12 mouse cellular contexts compared by ENCODE assay signal in the genomic region with DNA sequence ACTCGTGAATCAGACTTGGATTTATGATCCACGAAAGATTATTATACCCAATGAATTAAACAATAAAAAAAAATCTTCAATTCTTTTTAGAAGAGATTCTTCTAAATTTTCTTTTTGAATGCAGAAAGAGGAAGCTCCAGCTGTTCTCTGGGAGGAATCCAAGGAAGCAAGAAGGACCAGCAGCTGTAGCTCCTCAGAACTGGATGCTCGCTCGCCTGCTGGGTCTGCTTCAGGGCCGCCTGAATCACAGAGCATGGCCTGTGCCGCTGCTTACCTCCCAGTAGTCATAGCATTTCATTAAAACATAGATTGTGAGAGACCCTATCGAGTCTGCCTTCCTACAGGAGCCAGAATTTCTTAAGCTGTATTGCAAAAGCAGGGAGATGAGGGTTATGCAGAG. TPM values are rescaled to one million over a fixed set of nuclear protein-coding genes. Genes with fewer than 3 reads are reported as not detected.
DNase-seq lines count a peak whose midpoint lies in the region.
"Had no signal": no experiment of that assay in that cellular context is flagged by ENCODE, and none has a peak within 500 bp of the region (broad histone marks: within the 10 kb centered on the region; RNA-seq: fewer than 3 reads in every experiment).

No protein-coding gene starts in this region.

- intact Hi-C loops in heart, postnatal 25 days (cut with DNase I), result no loop called here
- intact Hi-C loops in heart, postnatal 36 days (cut with DNase I), result no loop called here

- peak; percentile 35 for DNase-seq in heart, adult 8-10 months (ENCODE audit: low spot score)
- DNase-seq in heart, postnatal 25 days (ENCODE audit: low spot score), result no peak
- DNase-seq in lung, postnatal 36 days, result peak; percentile 3
- DNase-seq in lung, postnatal 4 days, result no peak
- DNase-seq in heart, postnatal 36 days, result peak; percentile 4 to 9
- peak; percentile 9 for DNase-seq in ovary, postnatal 14 days (ENCODE audit: low spot score)
- no peak for DNase-seq in right cerebral cortex, postnatal 10 days (ENCODE audit: low spot score in 2 of 2)
- DNase-seq in adrenal gland, postnatal 36 days, result no peak
- DNase-seq: cerebellum, adult 9-10 months; gastrocnemius, adult 2 months; right cerebral cortex, adult 18-20 months; thymus, postnatal 14 days had no signal

RNA-seq across cellular contexts. Expression of a gene that starts 53.7 kb away (rescaled TPM):
- total RNA-seq in heart, adult 8-10 months (2022), result 1 to 10 TPM; 3.1 to 4.9 (median 3.6) TPM
- 1 to 10 TPM; 3.2 to 4.7 TPM for total RNA-seq in heart, postnatal 25 days (2021)
- 1 to 10 TPM; 4.3 to 5.7 TPM for total RNA-seq in heart, postnatal 36 days (2021)
- 1 to 10 TPM; 2.9 to 4.3 TPM for total RNA-seq in adrenal gland, postnatal 36 days (2021)

RNA-seq across cellular contexts. Expression of a gene that starts 54.4 kb away (rescaled TPM):
- total RNA-seq in heart, adult 8-10 months (2022), result 10 to 100 TPM; 21.7 to 29.8 (median 23.1) TPM
- 10 to 100 TPM; 23.5 to 24.8 TPM for total RNA-seq in heart, postnatal 25 days (2021)
- 10 to 100 TPM; 26.9 to 30.0 TPM for total RNA-seq in heart, postnatal 36 days (2021)
- total RNA-seq in adrenal gland, postnatal 36 days (2021), result 10 to 100 TPM; 65.9 to 71.5 TPM

Comparison
In these comparisons a context has a peak if more than half of its experiments do, and no peak if none do; other contexts are left out.
1. DNase-seq: peak in heart, adult 8-10 months (single experiment), lung, postnatal 36 days (single experiment), heart, postnatal 36 days (2 of 2) and ovary, postnatal 14 days (single experiment); none in heart, postnatal 25 days (single experiment), lung, postnatal 4 days (0 of 2), right cerebral cortex, postnatal 10 days (0 of 2) and adrenal gland, postnatal 36 days (0 of 2).